Mouse (Mus musculus) megakaryocyte-erythroid progenitor cell, adult 5-6 weeks (primary cell): ENCODE data around the gene Spag9. TPM values are rescaled to one million over a fixed set of nuclear protein-coding genes. Genes with fewer than 3 reads are reported as not detected.
A peak's percentile ranks its signal among the peaks of the same experiment; 100 is the strongest.

Experiments used
- ATAC-seq: replicated peaks from 2 replicates; pipeline ENCODE4 v1.8.0; 2016; ENCODE audit warnings: mild to moderate bottlenecking, inconsistent platforms; ENCODE audit not compliant: severe bottlenecking, poor library complexity, low FRiP score, low TSS enrichment
- total RNA-seq, 2 experiments: library from RNA; stranded (forward) in 1 of 2; stranded (reverse) in 1 of 2; fragments of 200-1000, 215-1000 nt in 1 of 2; fragments of >200 nt in 1 of 2; fragmentation: Nextera tagmentation in 1 of 2; gene quantifications; 2 replicates each; pipeline ENCODE4 v1.2.3; 2014 to 2017

Gene Spag9
- total RNA-seq, 2 experiments from 2014 or later: 28.3 to 56.1 TPM

- peak; percentile 79 for ATAC-seq
Observed at GRCm38 (mm10) chr11:94144771-94145539, 149.1 kb downstream of the Spag9 start.

DNA sequence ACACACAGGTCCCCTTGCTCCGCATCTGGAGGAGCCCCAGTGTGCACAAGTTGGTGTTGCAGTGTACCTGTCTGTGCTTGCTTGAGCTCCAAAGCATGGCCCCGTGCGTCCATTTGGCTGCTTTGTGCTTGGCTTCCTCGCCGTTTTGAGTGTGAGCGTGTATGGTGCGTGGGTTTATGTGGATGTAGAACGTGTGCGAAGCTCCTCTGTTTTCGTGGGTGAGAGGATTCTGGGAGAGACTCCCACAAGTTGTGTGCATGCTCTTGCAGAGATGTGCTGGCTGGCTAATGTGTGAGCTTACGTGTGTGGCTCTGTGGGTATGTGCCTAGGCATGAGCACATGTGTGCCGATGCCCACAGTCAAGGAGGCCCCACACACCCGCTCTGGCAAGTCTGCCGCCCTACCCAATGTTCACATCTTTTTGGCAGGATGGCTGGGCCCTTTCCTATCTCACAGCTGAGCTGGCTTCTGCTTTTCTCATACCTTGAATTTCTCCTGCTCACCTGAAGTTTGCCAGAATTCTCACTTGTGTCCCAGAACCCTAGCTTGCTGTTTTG is 150.2 kb downstream of the Spag9 start:
- no peak for ATAC-seq

- no peak for ATAC-seq
Observed at GRCm38 (mm10) chr11:94146733-94147485, 151.0 kb downstream of the Spag9 start.

GRCm38 (mm10) chr11:94148105-94148696 is 152.3 kb downstream of the Spag9 start:
- no peak for ATAC-seq

GRCm38 (mm10) chr11:94148931-94149491 is 153.1 kb downstream of the Spag9 start:
- no peak for ATAC-seq

DNA sequence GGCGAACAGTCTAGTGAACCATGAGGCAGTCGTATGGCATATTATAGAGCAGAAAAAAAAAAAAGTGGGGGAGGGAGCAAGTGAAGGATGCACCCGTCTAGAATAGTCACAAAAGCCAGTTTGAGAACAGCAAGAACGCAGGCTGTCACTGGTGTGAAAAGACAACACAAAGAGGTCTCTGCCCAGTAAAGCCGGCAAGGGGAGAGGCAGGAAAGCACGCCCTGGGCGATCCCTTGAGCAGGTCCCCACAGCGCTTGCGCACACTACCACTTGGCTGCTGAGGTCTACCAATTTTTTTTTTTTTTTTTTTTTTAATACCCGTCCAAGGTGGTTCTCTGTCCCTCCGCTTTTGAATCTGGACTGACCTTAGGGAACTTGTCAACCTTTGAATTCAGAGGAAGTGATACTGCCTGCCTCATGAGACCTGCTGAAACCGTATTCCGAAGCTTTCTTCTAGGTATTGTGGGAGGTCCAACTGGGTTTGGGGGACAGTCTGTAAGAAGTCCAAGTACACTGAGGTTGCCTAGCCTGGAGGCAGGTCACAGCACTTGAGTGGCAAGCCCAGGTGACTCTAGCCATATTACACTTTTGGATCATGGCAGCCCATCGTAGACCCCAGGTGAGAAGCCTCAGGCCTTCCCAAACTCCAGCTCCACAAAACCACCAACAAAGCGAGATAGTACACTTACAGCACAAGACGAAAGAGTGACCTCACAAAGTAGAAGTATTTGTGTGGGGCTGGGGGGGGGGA is 153.8 kb downstream of the Spag9 start:
- peak; percentile 38 for ATAC-seq

- no peak for ATAC-seq
Observed at GRCm38 (mm10) chr11:94150519-94151470, 154.9 kb downstream of the Spag9 start.

GRCm38 (mm10) chr11:94154201-94154600 is 158.3 kb downstream of the Spag9 start:
- no peak for ATAC-seq

DNA sequence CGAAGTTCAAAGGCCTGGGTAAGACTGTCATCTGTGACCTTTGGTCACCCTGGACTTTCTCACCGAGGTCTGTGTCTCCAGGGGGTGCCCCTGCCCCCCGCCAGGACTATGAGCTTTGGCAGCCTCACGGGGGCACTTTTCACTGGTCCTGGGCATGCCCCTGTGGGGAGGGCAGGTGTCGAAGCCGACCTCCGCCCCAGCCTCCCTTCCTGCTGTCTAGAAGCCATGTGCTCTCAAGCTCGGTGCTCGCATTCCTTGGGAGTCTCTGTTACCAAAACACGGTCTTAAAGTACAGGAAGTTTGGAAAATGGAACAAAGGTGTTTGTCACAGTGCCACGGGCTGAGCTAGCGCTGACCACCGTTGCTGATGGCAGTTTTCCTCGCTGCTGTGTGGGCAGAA is 162.6 kb downstream of the Spag9 start:
- ATAC-seq: no peak

GRCm38 (mm10) chr11:94159066-94159880 is 163.4 kb downstream of the Spag9 start:
- no peak for ATAC-seq

GRCm38 (mm10) chr11:94159911-94160415 is 164.1 kb downstream of the Spag9 start:
- no peak for ATAC-seq

- peak; percentile 25; the same call in 1 of the 2 replicates for ATAC-seq
Observed at GRCm38 (mm10) chr11:94160443-94161266, 164.8 kb downstream of the Spag9 start.

DNA sequence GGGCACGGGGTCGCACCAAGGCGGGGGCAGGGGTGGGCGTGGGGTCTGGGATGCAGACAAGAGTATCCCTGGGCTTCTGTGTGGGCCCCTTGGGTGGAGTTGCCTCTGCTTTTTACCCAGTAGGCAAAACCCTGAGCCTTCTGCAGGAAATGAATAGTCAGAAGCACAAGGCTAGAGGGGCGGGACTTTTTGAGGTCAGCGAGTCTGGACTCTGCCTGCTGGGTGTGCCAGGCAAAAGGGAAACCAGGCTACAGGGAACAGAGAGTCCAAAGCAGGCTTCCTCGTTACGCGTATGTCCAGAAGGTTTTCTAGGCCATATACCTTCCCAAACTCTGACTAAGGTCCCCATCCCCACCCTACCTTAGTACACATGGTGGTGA is 165.4 kb downstream of the Spag9 start:
- ATAC-seq: peak; percentile 28; the same call in 1 of the 2 replicates

DNA sequence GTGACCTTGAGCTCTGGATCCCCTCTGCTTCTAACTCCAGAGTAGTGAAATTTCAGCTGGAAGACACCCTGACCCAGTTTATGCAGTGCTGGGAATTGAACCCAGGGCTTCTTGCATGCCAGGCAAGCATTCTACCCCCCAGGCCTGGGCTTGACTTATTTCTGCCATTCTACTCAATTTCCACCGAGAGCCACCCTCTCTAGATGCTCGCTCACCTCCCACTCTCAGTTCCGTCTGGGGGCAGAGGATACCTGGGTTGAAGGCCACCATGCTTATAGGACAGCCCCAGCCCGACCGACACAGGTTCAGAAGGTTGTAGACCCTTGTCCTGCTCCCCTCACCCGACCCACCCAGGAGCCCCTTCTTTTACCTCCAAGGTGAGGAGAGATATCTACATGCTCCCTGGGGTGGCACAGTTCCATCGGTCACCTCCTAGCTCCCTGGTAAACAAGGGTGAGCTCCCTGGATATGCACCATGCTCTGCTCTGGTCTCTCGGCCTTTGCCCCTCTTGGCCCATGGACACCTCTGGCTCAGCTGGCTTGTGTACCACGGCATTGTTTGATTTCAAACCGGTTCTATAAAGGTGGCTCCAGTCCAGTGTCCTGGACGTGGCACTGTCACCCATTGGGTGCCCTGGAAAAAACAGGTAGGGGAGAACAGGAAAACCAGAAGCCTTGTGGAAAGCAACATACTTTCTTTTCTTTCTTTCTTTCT is 166.1 kb downstream of the Spag9 start:
- no peak for ATAC-seq

GRCm38 (mm10) chr11:94163005-94163767 is 167.3 kb downstream of the Spag9 start:
- ATAC-seq: no peak
